Mouse (Mus musculus) natural killer cell, adult 2 months (primary cell): ENCODE results near the gene Rgs8.

Experiments used
- DNase-seq, 2 experiments: peaks; one replicate each; pipeline ENCODE4 v3.0.0; 2022; ENCODE audit warnings: low spot score in 2 of 2

The Rgs8 gene

GRCm38 (mm10) chr1:153673900-153674299 lies 21.1 kb downstream of the Rgs8 start:
- DNase-seq = no peak

- DNase-seq = no peak
These were observed 22.8 kb downstream of the Rgs8 start for GRCm38 (mm10) chr1:153675591-153675990.

DNA sequence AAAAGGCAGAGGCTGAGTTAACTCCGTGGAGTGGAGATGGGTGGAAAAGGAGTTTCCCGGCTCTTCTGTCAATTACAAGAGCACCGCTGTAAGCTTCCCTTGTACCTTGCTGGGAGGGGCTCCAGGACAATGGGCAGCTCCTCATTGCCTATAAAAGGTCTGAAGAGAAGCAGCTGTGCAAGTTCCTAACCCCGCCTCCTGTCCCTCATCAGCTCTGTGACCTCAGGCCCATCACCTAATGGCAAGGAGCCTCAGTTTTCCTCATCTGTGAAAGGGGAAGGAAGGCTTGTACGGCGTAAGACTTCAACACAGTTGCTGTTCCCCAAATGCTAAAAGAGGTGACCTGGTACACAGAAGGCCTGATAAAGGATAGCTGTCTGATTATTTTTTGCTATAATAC lies 24.8 kb downstream of the Rgs8 start:
- no peak for DNase-seq

DNA sequence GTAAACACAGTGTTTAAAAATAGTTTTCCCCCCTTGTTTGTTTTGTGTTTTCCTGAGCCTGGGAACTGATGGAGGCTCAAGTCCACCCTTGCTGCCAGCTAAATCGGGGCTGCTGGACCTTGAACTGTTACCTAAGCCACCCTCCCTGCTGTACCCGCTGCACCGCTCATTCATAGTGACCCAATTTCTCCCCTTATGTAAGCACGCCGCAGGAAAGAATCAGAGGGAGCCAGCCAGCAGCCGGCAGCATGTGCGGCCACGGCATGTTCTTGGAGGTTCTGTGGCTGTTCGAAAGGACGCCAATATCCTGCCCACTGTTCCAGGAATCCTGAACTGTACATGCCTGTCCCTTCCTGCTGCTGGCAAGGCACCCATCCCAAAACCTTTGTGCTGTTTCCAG lies 26.3 kb downstream of the Rgs8 start:
- DNase-seq = no peak

DNA sequence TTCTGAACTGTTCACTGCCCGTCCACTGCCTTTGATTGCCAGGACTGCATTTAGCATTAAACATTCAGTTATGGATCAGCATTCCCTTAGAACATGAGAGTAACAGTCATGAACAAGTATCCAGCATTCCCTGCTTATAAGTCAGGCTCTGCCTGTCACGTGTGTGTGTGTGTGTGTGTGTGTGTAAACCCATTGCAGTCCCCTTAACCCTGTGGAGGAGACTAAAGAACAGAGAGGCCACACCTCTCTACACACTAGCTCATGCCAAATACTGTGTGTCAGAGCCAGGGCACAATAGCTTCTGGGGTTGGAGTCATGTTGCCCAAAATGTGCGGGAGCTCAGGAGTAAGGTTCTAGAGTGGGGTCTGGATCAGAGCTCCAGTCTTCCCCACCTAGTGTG lies 26.8 kb downstream of the Rgs8 start:
- DNase-seq = no peak

GRCm38 (mm10) chr1:153680363-153680762 lies 27.5 kb downstream of the Rgs8 start:
- no peak for DNase-seq

- DNase-seq = no peak
These were observed 28.2 kb downstream of the Rgs8 start for GRCm38 (mm10) chr1:153681036-153681435.

DNA sequence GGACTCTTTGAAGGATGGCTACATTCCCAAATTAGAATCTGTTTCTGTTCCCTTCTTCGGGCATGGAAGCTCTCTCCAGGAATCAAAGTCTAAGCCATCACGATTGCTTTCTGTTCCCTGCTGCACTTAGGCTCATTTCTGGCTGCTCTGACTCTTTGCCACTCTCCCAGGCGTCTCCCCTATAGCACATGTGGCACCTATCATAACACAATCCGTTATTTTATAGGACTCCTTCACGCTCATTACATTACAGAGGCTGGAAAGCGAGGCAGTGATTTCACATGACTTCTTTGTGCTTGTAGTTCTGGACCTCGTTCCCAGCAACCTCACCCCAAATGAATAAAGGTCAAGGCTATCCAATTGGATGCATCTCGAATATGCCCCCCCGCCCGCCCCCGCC lies 30.4 kb downstream of the Rgs8 start:
- DNase-seq = no peak

GRCm38 (mm10) chr1:153685630-153686029 lies 32.8 kb downstream of the Rgs8 start:
- no peak for DNase-seq

DNA sequence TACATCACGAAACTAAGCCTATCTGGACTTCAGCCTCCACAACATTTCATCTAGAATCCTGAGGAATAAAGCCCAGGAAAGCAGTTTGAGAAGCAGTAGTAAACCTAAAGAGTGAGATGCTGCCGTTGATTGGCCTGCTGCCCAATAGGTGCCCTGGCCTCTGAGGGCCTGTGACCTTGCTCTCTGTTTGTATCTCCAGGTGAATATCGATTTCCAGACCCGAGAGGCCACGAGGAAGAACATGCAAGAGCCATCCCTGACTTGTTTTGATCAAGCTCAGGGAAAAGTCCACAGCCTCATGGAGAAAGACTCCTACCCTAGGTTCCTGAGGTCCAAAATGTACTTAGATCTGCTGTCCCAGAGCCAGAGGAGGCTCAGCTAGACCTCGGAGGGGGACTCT lies 39.7 kb downstream of the Rgs8 start:
- DNase-seq = no peak

DNA sequence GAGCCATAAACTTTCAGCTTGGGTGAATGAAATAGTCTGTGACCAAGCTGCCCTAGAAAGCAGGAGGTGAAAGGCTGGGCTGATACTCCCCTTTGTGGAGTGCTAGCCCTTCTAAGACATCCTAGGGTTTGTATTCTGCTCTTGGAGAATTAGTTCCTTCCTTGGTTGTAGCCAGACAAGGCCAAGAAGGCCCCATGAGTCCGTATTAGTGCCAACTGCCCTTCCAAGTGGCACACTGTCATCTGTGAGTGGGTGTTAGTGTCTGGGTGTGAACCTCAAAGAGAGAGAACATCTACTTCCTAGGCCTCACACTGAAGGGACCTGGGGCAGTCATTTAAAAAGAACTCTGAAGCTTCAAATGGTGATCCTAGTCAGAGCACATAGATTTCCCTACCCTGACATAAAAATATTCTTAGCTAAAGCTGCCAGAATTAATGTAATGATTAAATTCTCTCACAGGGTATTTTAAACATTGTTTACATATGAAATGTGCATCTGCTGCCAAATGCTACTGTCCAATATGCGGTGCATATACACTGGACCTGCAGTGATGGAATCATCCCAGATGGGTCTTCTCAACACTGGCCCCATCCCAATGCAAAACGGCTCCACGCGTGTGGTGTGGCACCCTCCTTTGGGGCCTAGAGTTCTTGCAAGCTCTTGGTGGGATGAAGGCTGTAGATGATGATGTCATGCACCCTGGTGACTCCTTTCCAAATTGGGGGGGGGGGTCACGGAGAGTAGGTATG lies 41.7 kb downstream of the Rgs8 start:
- DNase-seq = no peak

DNA sequence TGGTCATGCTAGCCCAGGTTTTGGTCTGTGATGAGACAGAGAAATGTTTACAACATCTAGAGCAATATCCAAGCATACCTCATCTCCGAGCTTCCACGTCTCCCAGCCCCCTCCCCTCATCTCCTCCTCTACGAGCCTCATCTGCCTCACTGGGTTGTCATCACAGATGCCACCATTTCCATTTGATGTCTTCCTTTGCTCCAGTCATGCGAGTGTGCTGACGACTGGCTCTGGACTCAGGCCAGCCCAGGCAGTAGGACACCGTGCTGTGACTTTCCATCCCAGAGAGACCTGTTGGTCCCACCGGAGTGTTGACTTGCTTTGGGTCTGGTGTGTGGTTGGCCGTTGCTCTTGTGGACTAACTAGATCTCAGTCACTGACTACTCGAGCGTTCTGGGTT lies 42.6 kb downstream of the Rgs8 start:
- DNase-seq = no peak

GRCm38 (mm10) chr1:153696093-153696492 lies 43.3 kb downstream of the Rgs8 start:
- DNase-seq = peak in 1 of 2 experiments; percentile 33

DNA sequence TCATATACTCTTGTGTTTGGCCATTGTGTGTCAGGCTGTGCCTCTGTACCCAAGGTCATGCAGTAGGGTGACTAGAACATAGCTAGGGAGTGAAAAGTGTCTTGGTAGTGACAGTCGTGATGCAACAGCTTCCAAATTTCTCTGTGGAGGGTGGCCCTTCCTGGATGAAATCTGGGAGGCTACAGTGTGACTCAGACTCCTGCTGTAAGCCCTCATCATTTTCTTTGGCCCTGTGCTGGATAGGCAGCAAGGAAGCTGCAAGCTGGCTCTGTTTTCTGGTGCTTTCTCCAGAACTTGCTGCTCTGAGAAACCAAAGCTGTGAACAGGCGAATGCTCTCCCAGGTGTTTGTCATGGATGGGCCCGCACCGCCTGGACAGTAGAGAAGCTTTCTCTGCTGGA lies 43.7 kb downstream of the Rgs8 start:
- no peak for DNase-seq

DNA sequence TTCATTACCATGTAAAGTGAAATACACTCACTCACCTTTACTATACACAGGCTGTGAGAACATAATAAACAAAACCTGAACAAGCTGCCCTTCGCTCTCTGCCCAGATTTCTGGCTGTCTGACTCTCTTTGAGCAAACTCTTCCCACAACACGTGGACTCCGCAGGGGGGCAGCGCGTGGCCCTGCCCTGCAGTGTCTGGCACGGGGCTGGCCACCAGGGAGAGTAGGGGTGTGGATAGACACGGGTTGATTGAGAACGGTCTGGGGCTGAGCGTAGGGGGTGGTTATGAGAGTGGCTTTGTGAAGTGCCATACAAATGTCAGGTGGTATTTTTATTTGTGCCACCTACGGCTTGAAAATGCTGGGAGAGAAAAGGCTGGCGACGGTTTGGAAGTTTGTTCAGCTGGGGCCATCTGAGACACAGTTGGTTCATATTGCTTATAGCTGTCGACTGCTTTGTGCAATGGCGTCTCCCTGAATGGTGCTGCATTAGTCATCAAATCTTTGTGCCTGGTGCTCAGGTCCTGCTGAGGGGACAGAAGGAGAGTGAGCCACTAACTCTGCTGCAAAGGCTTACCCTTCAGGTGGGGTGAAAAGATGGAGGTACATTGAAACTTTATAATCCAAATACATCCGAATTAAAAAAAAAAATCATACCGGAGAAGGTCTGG lies 44.9 kb downstream of the Rgs8 start:
- DNase-seq = no peak

DNA sequence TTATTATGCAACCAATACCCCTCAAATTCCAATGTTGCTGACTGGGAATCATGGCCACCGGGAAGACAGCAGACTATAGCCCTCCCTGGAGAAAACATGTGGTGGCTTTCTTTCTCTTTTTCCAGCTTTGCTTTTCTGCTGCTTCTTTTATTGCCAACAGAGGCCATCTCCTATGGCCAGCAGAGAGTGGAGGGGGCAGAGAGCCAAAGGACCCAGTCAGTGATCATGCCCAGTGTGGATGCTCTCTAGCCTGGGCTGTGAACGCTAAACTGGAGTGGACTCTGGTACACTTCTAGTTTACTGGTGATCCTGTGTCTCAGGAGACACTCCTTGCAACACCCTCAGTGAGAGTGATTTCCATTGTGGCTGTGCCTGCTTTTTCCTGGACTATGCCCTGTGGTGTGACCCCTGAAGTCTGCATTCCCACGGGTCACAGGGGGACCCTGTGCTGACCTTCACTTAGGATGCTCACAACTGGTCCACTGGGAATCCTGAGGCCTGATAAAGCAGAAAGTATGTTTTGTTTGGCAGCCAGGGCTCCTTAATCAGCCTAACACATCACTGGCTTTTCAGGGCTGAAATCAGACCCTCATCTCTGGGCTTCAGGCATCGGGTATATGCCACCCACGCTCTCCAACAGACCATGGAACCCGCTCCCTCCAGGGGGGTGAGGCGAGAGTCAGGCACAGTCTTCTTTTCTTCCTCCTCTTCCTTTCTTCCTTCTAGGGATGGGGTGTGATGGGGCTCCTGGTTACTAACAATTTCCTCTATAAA lies 45.7 kb downstream of the Rgs8 start:
- DNase-seq = no peak

- peak in 1 of 2 experiments; percentile 48 for DNase-seq
These were observed 47.7 kb downstream of the Rgs8 start for GRCm38 (mm10) chr1:153700448-153701063.

GRCm38 (mm10) chr1:153701461-153701860 lies 48.6 kb downstream of the Rgs8 start:
- no peak for DNase-seq

GRCm38 (mm10) chr1:153702166-153702852 lies 49.5 kb downstream of the Rgs8 start:
- DNase-seq = no peak

DNA sequence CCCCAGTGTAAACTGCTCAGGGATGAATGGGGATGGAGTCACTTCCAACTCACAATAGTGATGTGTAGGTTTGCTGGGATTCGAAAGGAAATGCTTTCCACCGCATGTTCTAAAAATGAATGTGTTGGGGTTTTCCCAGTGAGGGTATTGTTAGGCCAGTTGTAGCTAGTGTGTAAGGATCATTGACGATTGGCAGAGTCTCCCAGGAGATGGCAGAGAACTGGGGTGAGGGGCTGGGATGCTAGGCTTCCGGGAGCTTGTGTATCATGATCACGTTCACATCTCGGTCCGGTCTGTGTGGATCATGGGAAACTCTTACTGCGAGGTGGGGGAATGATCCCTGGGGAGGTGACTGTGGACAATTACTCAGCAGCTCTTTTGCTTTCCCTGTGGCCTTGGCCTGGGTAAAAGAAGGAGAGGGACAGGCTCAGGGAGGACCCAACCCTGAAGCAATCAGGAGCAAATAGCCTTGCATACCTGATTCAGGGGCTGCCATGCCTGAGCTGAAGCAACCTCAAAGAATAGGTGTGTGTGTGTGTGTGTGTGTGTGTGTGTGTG lies 50.1 kb downstream of the Rgs8 start:
- no peak for DNase-seq

DNA sequence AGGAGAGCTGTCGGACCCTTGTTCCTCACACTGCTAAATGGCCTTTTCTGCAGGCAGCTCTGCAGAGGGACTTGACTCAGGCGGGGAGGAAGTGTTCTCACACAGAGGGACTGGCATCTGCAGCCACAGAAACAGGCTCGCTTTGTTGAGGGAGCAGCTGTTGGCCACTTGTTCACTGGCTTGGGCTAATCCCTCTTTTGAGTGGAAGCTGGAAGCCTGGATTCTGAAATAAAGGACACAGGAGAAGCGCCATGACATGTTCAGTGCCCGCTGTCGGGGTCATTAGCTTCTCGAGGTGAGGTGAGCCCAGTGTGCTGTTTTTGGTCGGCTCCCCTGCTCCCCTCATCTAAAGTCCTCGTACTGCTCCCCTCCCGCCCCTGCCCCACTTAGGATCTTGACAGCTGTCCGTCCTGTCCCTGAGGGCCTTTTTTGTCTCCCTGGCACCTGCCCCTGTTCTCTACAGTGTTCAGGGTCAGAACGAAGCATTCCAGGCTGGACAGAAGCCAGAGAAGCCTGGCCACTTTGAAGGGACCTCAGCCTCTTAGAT lies 50.7 kb downstream of the Rgs8 start:
- peak in 1 of 2 experiments; percentile 19 for DNase-seq
